Mouse (Mus musculus) ovary, postnatal 10 days (tissue): ENCODE results near the gene Mrps17.
"Not testable (repeated sequence)": the region's sequence is repeated elsewhere in the genome, so short reads cannot be mapped to it uniquely, and the experiment has no call there.

ENCODE experiments used
- DNase-seq: peaks from one replicate; pipeline ENCODE4 v3.0.0; 2022; ENCODE audit warnings: low spot score

Mrps17 gene

DNA sequence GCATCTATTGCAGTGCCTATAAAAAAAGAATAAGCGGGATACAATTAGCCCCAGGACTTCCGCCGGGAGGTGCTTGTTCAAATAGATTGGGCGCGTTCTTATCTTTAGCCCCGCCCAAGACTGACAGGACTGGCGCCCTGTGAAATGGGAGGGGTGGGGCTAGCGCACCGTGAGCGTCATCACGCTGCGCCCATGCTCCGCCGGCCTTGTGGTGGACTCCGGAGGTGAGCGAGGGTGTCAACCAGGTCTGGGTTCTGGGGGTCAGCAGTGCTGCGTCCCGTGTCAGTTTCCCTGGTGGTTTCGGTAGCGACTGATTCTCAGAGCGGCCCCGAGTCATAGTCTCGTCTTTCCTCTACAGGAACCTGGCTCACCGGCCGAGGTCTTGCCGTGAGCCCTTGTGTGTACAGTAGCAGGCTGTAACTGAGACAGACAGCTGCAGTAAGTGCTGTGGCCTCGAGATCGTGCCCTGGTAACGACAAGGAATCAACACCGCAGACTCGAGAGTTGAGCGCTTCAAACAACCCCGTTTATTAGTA, at the start of gene Mrps17:
Mrps17 (plus strand) TSS at position 172 of the 536 bp plus-strand sequence.
- DNase-seq = peak; percentile 76

DNA sequence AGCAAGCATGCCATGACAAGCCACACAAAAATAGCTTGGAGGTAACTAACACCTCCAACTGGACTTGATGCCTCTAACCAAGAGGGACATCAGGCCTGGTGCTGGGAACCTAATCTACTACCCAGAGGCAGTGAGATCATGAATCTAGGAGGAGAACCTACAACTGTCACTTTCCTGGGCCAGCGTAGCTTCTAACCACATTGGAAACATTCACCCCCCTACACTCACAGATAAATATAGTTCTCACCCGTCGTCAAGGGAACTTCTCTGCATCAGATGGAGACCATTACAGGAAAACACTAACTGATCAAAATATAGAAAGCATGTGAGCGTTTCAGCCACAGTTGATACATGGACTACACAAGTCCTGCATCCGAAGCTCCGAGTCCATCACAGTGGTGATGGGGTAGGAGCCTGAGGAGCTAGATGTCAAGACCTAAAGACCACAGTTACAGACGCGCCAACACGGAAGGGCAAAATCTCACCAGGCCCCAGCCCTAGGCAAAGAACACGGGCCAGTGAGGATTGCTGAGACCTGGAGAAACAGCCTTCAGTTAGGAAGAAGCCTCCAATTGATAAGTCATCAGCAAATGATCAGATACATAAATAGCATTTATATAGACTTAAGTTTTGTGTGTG, 48.9 kb upstream of the Mrps17 start:
- no peak for DNase-seq

DNA sequence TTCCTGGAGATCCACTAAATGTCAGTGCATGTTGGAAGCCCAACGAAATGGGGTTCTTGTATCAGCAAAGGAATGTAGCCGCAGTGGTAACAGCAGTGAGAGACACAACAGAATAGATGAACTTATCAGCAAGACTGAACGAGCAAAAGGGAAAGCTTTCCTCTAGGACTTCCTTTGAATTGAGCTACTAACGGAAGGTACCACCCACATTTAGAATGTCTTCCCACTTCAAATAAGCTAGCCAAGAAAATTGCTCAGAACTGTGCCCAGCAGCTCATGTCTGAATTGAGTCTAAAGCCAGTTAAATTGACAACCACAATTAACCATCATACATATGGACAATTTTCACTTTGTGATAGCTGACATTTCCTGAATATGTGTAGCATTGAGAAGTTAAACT, 47.4 kb upstream of the Mrps17 start:
- no peak for DNase-seq

DNA sequence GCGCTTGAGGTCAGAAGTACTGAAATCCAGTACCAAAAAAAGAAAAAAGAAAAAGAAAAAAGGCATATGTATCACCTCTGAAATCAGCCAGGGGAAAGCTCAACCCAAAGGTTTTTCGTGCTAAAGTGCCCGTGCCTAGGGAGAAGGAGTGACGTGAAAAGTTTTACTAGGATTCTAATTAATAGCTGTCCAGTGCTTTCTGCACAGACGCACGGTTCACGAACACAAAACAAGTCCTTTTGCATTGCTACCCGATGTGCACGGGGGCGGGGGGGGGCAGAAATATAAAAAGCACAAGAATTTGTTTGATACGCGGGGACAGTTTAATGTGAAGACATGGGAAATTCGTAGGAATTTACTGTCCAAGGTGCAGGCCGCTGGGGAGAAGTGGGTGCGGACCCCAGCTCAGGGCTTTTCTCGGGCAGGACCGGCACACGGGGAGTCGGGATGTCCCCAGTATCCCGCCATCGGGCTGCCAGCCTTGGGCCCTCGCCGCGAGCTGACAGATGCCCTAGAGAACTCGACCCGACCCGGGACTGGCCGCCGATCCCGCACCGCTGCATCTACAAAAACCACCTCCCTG, 45.8 kb upstream of the Mrps17 start:
- DNase-seq = no peak

DNA sequence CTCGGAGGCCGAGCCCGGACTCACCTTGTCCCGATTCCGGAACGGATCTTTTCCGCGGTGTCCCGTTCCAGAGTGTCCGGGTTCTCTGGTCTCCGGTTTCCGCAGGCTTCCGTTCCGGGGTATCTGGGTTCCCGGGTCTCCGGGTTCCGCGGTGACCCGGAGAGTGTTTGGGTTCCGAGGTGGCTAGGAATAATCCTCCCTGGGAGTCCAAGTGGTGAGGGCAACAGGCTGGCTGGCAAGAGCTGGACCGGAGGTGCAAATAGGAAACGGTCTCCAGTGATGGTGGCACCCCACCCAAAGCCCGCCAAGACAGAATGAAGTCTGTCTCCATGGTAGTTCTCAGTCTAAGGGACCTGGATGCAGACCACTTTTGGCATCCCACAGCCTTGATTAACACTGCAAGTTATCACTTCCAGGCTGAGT, 45.2 kb upstream of the Mrps17 start, which contains the start of gene Zfp11:
Zfp11 (minus strand) TSS at position 64 of the 423 bp plus-strand sequence.
- peak; percentile 76 for DNase-seq

DNA sequence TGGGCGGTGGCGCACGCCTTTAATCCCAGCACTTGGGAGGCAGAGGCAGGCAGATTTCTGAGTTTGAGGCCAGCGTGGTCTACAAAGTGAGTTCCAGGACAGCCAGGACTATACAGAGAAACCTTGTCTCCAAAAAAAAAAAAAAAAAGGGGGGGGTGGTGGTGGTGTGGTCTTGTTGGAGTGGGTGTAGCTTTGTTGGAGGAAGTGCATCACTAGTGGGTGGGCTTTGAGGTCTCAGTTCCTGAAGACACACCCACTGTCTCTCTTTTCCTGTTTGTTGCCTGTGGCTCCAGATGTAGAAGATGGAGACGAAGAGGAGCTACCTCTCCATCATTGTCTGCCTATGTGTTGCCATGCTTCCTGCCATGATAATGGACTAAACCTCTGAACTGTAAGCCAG, 30.2 kb upstream of the Mrps17 start:
- not testable (repeated sequence) for DNase-seq

DNA sequence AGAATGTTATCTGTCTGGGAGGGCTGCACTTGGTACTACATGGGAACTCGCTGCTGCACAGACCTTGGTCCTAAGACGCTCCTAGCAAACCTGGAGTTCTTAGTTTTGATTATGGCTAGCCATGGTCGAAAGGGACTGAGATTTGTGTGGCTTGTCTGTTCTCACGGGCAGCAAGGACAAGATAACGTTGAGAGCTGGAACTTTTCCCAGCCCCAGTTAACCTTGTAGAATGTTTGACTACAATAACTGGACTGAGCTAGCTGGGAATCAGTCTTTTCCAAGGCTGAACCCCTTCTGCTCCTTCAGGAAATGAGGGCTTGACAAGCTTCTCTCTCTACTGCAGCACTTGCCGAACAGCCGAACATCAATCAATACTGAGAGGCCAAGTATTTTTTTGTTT, 27.7 kb upstream of the Mrps17 start:
- DNase-seq = no peak

DNA sequence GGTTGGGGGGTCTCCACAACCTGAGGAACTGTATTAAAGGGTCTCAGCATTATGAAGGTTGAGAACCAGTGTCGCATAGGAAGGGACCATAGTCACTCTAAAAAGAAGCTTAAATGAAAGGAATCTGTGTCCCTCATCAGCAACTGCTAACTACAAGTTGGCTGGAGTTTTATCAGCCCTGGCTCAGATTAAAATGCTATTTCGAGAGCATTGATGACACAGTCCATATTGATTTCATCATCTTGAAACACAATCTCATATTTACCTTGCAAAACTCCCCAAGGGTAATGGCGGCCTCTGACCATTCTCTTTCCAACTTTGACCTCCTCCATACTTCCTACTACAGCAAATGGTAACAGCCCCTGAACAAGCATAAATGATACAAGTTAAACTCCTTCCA, 24.8 kb upstream of the Mrps17 start:
- no peak for DNase-seq

DNA sequence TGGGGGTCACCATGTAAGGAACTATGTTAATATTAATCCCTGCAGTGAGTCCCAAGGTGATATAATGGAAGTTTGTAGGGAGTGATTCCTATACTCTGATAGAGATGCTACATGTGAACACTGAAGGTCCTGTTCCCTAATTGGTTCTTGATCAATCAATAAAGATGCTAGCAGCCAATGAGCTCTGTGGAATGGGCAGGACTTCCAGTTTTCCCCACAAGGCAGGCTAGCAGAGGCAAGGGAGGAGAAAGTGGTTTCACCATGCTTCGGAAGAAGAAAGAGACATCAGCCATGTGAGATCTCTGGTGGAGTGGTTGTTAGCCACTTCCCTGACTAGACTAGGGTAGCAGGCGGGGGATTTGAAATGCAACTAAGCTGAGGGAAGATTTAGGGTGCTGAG, 14.8 kb upstream of the Mrps17 start:
- DNase-seq = no peak

DNA sequence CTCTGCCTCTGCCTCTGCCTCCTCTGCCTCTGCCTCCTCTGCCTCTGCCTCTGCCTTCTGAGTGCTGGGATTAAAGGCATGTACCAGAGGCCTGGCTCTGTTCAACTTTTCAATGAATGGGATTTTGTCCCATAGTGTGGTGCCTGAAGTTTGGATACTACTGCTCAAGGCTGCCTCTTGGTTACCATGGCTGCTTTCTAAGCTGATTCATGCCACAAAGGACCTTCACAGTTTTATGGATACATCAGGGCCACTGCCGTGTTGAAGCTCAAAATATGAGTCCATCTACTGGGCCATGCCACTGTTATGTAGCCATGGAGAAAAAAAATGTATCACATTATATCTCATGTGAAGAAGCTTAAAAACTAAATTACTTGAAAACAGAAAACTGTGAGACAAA, 13.6 kb upstream of the Mrps17 start:
- no peak for DNase-seq

DNA sequence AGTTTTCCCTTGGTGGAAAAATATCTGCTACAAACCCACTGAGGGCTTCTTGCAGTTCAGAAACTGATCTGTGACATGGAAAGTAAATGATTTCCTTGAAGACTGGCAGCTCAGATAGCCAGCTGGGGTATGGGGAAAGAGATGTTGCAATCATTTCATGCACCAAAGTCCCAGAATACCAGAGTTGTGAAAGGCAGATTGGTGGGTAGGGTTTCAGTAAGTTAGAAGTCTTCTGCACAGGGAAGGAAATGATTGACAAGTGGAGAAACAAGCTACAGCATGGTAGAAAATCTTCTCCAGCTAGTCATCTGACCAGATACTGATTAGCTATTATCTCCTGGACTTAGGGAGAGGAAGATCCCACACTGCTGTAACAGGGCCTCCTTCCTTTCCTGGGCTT, 11.9 kb upstream of the Mrps17 start:
- no peak for DNase-seq

DNA sequence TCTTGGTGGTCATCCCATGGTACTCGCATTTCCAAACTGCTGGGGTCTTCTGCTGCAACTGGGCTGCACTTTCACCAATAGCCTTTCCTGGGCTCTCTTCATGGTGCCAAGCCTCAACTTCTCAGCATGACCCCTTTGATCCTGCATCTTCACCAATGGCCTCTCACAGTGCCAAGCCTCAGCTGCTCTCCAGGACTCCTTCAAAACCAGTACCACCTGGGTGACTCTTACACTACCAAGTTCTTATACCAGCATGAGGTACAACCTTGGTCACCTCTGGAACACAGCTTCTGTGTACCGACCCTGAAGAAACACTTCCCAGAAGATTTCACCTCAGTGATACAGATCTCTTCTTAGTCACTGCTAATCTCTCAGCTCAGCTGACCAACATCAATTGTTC, 6.9 kb upstream of the Mrps17 start, which contains the start of gene Sept14:
Sept14 (minus strand) TSS at position 101 of the 400 bp plus-strand sequence.
- DNase-seq = no peak

DNA sequence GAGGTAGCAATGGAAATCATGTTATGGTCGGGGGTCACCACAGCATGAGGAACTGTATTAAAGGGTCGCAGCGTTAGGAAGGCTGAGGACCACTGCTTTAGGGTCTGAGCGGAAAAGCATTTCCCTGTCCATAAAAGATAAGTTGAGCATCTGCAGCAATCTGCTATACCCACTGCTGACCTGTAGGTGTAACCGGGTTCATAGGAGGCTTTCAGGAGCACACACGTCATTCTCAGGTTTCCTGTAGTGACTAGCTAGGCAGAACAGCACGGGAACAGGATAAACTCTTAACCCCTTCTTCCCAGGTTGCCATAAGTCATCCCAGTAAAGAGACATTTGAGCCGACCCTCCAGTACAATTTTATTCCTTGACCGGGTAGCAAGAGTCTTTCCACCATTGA, 1.7 kb downstream of the Mrps17 start:
- no peak for DNase-seq

DNA sequence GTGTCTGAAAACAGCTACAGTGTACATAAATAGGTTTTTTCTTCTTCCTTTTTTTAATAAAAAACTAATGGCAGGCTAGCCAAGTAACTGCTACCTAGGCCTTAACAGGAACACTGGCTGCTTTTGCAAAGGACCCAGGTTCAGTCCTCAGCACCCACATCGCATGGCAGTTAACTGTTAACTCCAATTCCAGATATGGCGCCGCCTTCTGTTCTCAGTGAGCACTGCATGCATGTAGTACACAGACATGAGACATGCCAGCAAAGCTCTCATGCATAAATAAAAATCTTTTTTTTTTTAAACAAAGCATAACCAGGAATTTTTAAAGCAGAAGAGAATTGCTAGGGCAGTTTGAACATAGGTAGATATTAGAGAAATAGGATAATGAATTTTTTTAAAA, 4.9 kb downstream of the Mrps17 start:
- no peak for DNase-seq

DNA sequence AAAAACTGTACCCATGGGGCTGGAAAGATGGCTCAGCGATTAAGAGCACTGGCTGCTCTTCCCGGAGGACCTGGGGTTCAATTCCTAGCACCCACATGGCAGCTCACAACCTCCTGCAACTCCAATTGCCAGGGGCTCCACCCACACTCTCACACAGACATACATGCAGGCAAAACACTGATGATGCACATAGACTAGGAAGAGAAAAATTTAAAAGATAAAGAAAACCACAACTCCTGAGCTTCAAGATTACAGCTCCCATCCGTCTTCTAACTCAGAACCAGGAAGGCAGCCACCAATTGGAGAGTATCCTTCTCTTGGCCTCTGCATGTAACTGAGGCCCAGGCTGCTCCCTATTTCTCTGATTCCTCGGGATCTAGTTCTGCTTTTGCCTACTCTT, 9.0 kb downstream of the Mrps17 start:
- no peak for DNase-seq

DNA sequence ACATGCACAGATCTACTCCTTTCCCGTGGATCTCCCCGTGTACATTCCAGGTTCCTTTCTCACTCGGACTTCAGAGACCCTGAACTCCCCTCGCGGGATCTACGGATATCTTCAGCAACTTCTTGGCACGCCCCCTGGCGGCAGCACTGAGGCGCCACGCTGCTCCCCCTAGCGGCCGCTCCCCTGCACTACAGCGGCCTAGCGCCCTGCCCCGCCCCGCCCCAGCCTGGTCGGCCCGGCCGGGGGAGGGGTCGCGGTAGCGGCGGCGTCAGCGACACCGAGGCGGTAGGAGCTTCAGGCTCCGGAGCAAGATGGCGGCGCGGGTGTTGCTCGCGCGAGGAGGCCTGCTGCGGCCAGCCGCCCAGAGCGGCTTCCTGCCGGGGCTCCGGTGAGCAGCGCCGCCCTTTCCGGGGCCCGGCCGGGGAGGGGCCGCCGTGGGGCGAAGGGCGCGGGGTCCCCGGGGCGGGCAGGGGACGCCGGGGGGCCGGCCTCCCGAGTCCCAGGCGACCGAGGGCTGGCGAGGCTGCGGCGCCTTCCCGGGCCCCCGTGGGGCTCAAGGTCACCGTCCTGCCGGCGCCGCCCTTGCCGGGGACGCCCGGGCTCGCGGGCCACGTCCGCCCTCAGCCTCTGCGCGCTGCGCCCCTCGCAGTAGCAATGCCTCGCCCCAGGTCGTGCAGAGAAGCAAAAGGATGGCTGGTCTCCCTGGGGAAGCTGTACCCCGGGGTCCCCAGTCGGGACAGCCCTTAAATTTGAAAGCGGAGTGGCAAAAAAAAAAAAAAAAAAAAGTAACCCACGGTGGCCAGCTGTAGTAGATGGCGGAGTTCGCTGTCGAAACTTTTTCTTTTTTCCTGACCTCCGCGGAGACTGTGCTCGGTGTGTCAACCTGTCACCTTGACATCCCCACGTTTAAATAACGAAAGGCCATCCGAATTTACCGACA, 9.8 kb downstream of the Mrps17 start, which contains the start of gene Nipsnap2:
Nipsnap2 (plus strand) TSS at position 230 of the 940 bp plus-strand sequence.
- DNase-seq = peak; percentile 98

DNA sequence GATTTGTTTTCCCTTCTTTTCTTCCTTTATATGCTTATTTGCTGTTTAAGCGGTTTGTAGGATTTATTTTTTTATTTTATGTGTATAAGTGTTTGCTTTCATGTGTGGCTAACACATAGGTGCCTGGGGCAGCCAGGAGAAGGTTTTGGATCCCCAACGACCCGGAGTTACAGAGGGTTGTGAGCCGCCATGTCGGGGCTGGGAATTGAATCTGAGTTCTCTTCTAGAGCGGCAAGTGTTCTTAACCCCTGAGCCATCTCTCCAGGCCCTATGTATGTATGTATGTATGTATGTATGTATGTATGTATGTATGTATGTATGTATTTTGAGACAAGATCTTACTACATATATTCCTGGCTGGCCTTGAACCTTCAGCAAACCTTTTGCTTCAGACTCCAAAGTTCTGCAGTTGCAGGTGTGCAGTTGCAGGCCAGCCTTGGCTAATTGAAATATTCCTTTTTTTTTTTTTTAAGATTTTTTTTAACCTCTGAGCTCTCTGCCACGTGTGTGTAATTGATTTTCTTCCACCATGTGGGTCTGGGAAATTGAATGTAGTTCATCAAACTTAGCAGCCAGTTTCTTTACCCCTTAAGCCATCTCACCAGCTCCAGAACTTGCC, 10.6 kb downstream of the Mrps17 start:
- no peak for DNase-seq

DNA sequence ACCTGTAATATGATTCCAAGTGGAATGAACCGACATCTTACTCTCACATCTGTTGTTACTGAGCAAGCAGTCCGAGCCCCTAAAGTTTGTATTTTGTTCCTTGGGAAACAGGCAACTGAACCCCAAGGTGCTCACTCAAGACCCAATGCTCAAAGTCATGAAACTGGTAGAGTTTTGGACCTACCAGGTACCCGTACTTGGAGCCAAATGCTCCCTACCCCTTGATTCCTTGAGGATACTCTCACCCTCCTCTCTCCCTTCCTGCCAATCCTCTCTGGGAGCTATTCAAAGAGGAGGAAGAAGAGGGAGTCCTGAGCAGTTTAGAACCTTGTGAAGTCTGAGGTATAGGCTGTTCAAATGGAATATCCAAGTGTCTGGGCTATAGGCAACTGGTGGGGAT, 11.5 kb downstream of the Mrps17 start:
- DNase-seq = no peak

DNA sequence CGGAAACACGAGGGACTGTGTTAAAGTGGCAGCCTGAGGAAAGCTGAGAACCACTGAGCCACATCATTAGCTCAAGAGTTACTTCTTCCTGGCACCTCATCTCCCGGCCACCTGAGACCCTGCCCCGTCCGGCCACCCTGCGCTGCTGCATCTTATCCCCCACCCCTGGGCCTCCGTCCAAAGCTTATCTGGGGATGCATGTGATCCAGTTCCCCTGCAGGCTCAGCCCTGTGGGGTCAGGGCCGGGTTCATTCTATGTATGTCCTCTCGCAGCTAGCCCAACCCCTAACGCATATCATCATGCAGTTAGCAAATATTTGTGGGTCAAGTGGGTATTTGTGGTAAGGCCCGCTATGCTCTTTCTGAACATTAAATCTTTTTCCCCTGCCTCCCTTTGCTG, 14.0 kb downstream of the Mrps17 start:
- no peak for DNase-seq

DNA sequence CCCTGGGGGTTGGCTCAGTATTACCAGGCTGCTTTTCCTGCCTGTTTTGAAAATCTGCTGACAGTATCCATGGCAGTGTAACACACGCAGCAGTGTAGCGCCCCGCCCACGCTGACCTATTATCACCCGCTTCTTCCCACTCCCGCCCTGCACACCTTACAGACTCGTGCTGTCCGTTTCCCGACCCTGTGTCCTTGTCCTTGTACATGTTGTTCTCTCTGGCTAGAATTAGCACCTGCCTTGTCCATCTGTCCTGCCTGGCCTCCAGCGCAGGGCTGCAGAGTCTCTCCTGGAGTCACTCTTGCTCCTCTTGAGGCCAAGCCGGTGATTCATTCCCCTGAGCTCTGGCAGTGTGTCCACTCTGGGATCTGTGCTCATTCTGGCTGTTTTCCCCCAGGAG, 15.0 kb downstream of the Mrps17 start:
- no peak for DNase-seq

DNA sequence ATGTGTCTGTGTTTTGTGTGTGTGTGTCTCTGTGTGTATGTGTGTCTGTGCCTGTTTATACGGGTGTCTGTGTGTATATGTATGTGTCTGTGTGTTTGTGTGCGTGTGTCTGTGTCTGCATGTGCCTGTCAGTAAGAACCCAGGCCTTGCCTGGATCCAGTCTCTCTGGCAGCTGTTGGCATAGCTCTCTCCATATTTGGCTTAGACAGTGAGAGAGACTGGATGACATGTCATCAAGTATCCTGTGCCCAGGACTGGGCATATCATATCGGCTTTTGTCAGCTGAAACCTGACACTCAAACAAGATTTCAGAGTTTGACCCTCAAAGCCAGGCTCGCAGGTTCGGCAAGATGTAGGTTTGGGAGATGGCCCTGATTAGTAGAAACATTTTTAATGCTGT, 15.7 kb downstream of the Mrps17 start:
- no peak for DNase-seq

DNA sequence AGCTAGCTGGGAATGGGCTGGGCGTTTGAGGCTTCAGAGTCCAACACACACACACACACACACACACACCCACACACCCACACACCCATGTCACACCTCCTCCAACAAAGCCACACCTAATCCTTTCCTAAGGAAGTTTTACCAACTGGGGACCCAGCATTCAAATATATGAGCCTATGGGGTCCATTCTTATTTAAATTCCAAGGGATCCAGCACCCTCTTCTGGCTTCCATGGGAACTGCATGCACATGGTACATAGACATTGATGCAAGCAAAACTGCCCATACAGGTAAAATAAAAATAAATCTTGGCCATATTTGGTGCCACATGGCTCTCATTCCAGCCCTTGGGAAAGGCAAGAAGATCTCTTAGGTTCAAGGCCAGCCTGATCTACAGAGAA, 25.7 kb downstream of the Mrps17 start:
- DNase-seq = no peak
